Mouse (Mus musculus) lung, embryonic 16.5 days (tissue): ENCODE data around the gene Olfr52. TPM values are rescaled to one million over a fixed set of nuclear protein-coding genes. Genes with fewer than 3 reads are reported as not detected.

ENCODE experiments used
- ATAC-seq: fragments of 200-750 bp; cut with Nextera tagmentation; 2 replicates; pipeline ENCODE4 v1.8.0; 2017; ENCODE audit warnings: low read depth, mild to moderate bottlenecking, moderate library complexity
- H3K27ac ChIP-seq: fragments of 300-500 bp; sonication (generic); 2 replicates; pipeline ENCODE4 v1.5.1; 2014; ENCODE audit warnings: mild to moderate bottlenecking, control low read depth, low read length
- H3K27me3 ChIP-seq: fragments of 300-500 bp; sonication (generic); 2 replicates; pipeline ENCODE4 v1.6.1; 2014; ENCODE audit warnings: low read depth, low read length, mixed read lengths; ENCODE audit not compliant: control insufficient read depth, insufficient read depth
- H3K36me3 ChIP-seq: fragments of 300-500 bp; sonication (generic); 2 replicates; pipeline ENCODE4 v1.6.1; 2014; ENCODE audit warnings: low read length; ENCODE audit not compliant: control insufficient read depth, insufficient read depth
- H3K4me1 ChIP-seq: fragments of 300-500 bp; sonication (generic); replicated peaks from 2 replicates; pipeline ENCODE4 v1.6.1; 2014; ENCODE audit warnings: low read length, mixed read lengths; ENCODE audit not compliant: control insufficient read depth, insufficient read depth
- H3K4me2 ChIP-seq: fragments of 300-500 bp; sonication (generic); 2 replicates; pipeline ENCODE4 v1.6.1; 2014; ENCODE audit warnings: low read depth, low read length, control low read depth
- H3K4me3 ChIP-seq: fragments of 300-500 bp; sonication (generic); 2 replicates; pipeline ENCODE4 v1.5.1; 2014; ENCODE audit warnings: mild to moderate bottlenecking, low read length, control low read depth
- H3K9ac ChIP-seq: fragments of 300-500 bp; sonication (generic); 2 replicates; pipeline ENCODE4 v1.6.1; 2014; ENCODE audit warnings: low read length, control low read depth
- H3K9me3 ChIP-seq: fragments of 300-500 bp; sonication (generic); 2 replicates; pipeline ENCODE4 v1.6.1; 2016; ENCODE audit warnings: low read length; ENCODE audit not compliant: control insufficient read depth
- WGBS: fragments of 180-500 bp; shearing (Covaris S2); extraction: QIAGEN DNeasy Blood & Tissue Kit; methylation state at CpG from one replicate; pipeline ENCODE4 v1.1.7; 2014; 5-methylcytosine and 5-hydroxymethylcytosine counted together
- polyA plus RNA-seq: library from polyadenylated mRNA; unstranded; fragments of >200 nt; fragmentation: Nextera tagmentation; extraction: Ambion mirVana; gene quantifications from 2 replicates; pipeline ENCODE4 v1.2.1, GENCODE M21; 2015

Gene Olfr52
- polyA plus RNA-seq, 1 experiment from 2014 or later = not detected

DNA sequence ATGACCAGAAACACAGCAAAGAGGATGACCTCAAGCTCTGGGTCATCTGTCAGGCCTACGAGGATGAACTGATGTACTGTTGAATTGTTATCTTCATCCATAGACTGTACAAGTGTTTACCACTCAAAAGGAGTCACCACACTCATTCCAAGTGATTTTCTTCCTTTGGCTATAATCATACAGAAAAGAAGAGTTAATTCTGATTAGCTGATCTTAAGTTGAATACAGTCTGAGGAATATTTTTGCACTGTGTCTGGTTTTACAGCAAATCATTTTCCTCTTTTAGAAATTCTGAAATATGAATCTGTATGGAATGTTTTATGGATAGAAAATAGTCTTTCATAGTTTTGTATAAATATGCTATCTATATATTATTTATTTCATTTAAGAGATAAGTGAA is 38.9 kb downstream of the Olfr52 start, which contains the start of gene Olfr1040:
Olfr1040 (minus strand) TSS at position 101 of the 400 bp plus-strand sequence.
- Histone ChIP-seq H3K27me3 (no peaks in the 10 kb centered on the region), H3K27ac (no peak within 1 kb of the TSS), H3K36me3 (no peaks in the 10 kb centered on the region), H3K4me2 (no peak within 1 kb of the TSS), H3K9ac (no peak within 1 kb of the TSS), H3K4me1 (no peaks in the 10 kb centered on the region), H3K4me3 (no peak within 1 kb of the TSS), H3K9me3 (no peaks in the 10 kb centered on the region)
- no peak for ATAC-seq
- WGBS = 47% methylated on average over 1 of the region's 1 CpGs

GRCm38 (mm10) chr2:86135828-86136227 is 49.7 kb downstream of the Olfr52 start, which contains the start of gene Olfr1039:
Gene Olfr1039 (minus strand): TSS chr2:86135928.
- no peak for ATAC-seq
- Histone ChIP-seq H3K9ac (no peak within 1 kb of the TSS), H3K27ac (no peak within 1 kb of the TSS), H3K4me1 (no peaks in the 10 kb centered on the region), H3K9me3 (no peaks in the 10 kb centered on the region), H3K36me3 (no peaks in the 10 kb centered on the region), H3K27me3 (no peaks in the 10 kb centered on the region), H3K4me2 (no peak within 1 kb of the TSS), H3K4me3 (no peak within 1 kb of the TSS)
- 88% methylated on average over 1 of the region's 1 CpGs for WGBS

Other genes starting within 250 kb of the Olfr52 start
- not detected in 2 replicates for gene Olfr1028, start 235.2 kb downstream of the Olfr52 start, polyA plus RNA-seq
- gene Olfr1029, start 211.8 kb downstream of the Olfr52 start, polyA plus RNA-seq = not detected in 2 replicates
- gene Olfr1030, start 206.4 kb downstream of the Olfr52 start, polyA plus RNA-seq = not detected in 2 replicates
- gene Olfr1031, start 195.4 kb downstream of the Olfr52 start, polyA plus RNA-seq = not detected in 2 replicates
- gene Olfr1032, start 180.1 kb downstream of the Olfr52 start, polyA plus RNA-seq = not detected in 2 replicates
- 3.9 and 5.5 TPM in 2 replicates for gene Olfr1033, start 165.1 kb downstream of the Olfr52 start, polyA plus RNA-seq
- gene Olfr1034, start 139.8 kb downstream of the Olfr52 start, polyA plus RNA-seq = 0.10 TPM in 1 of 2 replicates, not detected in the other
- gene Olfr1036, start 111.7 kb downstream of the Olfr52 start, polyA plus RNA-seq = not detected in 2 replicates
- not detected in 2 replicates for gene Olfr1037, start 98.3 kb downstream of the Olfr52 start, polyA plus RNA-seq
- not detected in 2 replicates for gene Olfr1039, start 49.8 kb downstream of the Olfr52 start, polyA plus RNA-seq
- gene Olfr1040, start 39.0 kb downstream of the Olfr52 start, polyA plus RNA-seq = not detected in 2 replicates
- gene Olfr1042, start 23.8 kb downstream of the Olfr52 start, polyA plus RNA-seq = not detected in 2 replicates
- not detected in 2 replicates for gene Olfr1043, start 18.2 kb downstream of the Olfr52 start, polyA plus RNA-seq
- not detected in 2 replicates for gene Olfr1044, start 7.9 kb downstream of the Olfr52 start, polyA plus RNA-seq
- gene Olfr1045, start 17.3 kb upstream of the Olfr52 start, polyA plus RNA-seq = not detected in 2 replicates
- gene Olfr1046, start 33.6 kb upstream of the Olfr52 start, polyA plus RNA-seq = not detected in 2 replicates
- not detected in 2 replicates for gene Olfr1047, start 45.7 kb upstream of the Olfr52 start, polyA plus RNA-seq
- not detected in 2 replicates for gene Olfr1048, start 54.6 kb upstream of the Olfr52 start, polyA plus RNA-seq
- gene Olfr1049, start 72.6 kb upstream of the Olfr52 start, polyA plus RNA-seq = not detected in 2 replicates
- gene Olfr1051, start 93.4 kb upstream of the Olfr52 start, polyA plus RNA-seq = not detected in 2 replicates
- not detected in 2 replicates for gene Olfr1052, start 106.8 kb upstream of the Olfr52 start, polyA plus RNA-seq
- not detected in 2 replicates for gene Olfr1053, start 129.6 kb upstream of the Olfr52 start, polyA plus RNA-seq
- not detected in 2 replicates for gene Olfr1054, start 149.8 kb upstream of the Olfr52 start, polyA plus RNA-seq
- not detected in 2 replicates for gene Olfr1055, start 164.6 kb upstream of the Olfr52 start, polyA plus RNA-seq
- not detected in 2 replicates for gene Olfr1056, start 176.8 kb upstream of the Olfr52 start, polyA plus RNA-seq
- gene Olfr1057, start 192.7 kb upstream of the Olfr52 start, polyA plus RNA-seq = not detected in 2 replicates
- not detected in 2 replicates for gene Olfr1058, start 202.9 kb upstream of the Olfr52 start, polyA plus RNA-seq
- gene Olfr1061, start 228.4 kb upstream of the Olfr52 start, polyA plus RNA-seq = not detected in 2 replicates
- not detected in 2 replicates for gene Olfr1062, start 241.1 kb upstream of the Olfr52 start, polyA plus RNA-seq